Mouse (Mus musculus): ENCODE results near the gene Nup153. TPM values are rescaled to one million over a fixed set of nuclear protein-coding genes. Genes with fewer than 3 reads are reported as not detected.

The Nup153 gene
- total RNA-seq (2021): 10 to 100 TPM; 34.1 to 43.8 TPM
- long read RNA-seq, experiment 1, full-length matches to known transcripts: 9 of 20 reads
- long read RNA-seq, experiment 1, partial matches to known transcripts: 7 of 20 reads
- long read RNA-seq, experiment 1, other reads (novel, unspliced or antisense): 4 of 20 reads
- long read RNA-seq, experiment 2, full-length matches to known transcripts: 7 of 10 reads
- long read RNA-seq, experiment 2, partial matches to known transcripts: 0 of 10 reads
- long read RNA-seq, experiment 2, other reads (novel, unspliced or antisense): 3 of 10 reads

GRCm38 (mm10) chr13:46727837-46728268 is at the start of gene Nup153:
Nup153 (minus strand) TSS chr13:46727940.
- peak; percentile 99 for DNase-seq

GRCm38 (mm10) chr13:46777461-46777860 is 49.7 kb upstream of the Nup153 start:
- DNase-seq: no peak

GRCm38 (mm10) chr13:46776636-46777305 is 49.0 kb upstream of the Nup153 start:
- peak; percentile 58 for DNase-seq

GRCm38 (mm10) chr13:46774998-46775397 is 47.3 kb upstream of the Nup153 start:
- no peak for DNase-seq

GRCm38 (mm10) chr13:46772581-46772980 is 44.8 kb upstream of the Nup153 start:
- no peak for DNase-seq

- no peak for DNase-seq
Observed at GRCm38 (mm10) chr13:46765361-46765760, 37.6 kb upstream of the Nup153 start.

- no peak for DNase-seq
Observed at GRCm38 (mm10) chr13:46763210-46763609, 35.5 kb upstream of the Nup153 start.

GRCm38 (mm10) chr13:46760921-46761320 is 33.2 kb upstream of the Nup153 start:
- DNase-seq: no peak

GRCm38 (mm10) chr13:46759281-46759809 is 31.6 kb upstream of the Nup153 start:
- DNase-seq: no peak

GRCm38 (mm10) chr13:46758627-46759026 is 30.9 kb upstream of the Nup153 start:
- no peak for DNase-seq

- no peak for DNase-seq
Observed at GRCm38 (mm10) chr13:46757946-46758345, 30.2 kb upstream of the Nup153 start.

- DNase-seq: no peak
Observed at GRCm38 (mm10) chr13:46753294-46753693, 25.6 kb upstream of the Nup153 start.

GRCm38 (mm10) chr13:46752566-46753229 is 25.0 kb upstream of the Nup153 start:
- no peak for DNase-seq

- DNase-seq: no peak
Observed at GRCm38 (mm10) chr13:46748138-46748873, 20.6 kb upstream of the Nup153 start.

- DNase-seq: no peak
Observed at GRCm38 (mm10) chr13:46743821-46744220, 16.1 kb upstream of the Nup153 start.

- DNase-seq: no peak
Observed at GRCm38 (mm10) chr13:46742367-46742766, 14.6 kb upstream of the Nup153 start.

- no peak for DNase-seq
Observed at GRCm38 (mm10) chr13:46739426-46739825, 11.7 kb upstream of the Nup153 start.

- no peak for DNase-seq
Observed at GRCm38 (mm10) chr13:46737482-46737881, 9.7 kb upstream of the Nup153 start.

GRCm38 (mm10) chr13:46736479-46736865 is 8.7 kb upstream of the Nup153 start:
- no peak for DNase-seq

GRCm38 (mm10) chr13:46735808-46736478 is 8.2 kb upstream of the Nup153 start:
- DNase-seq: peak; percentile 31

- no peak for DNase-seq
Observed at GRCm38 (mm10) chr13:46735219-46735807, 7.6 kb upstream of the Nup153 start.
